Mouse (Mus musculus) stomach, embryonic 14.5 days (tissue): ENCODE results near the gene Scoc. TPM values are rescaled to one million over a fixed set of nuclear protein-coding genes. Genes with fewer than 3 reads are reported as not detected.

Experiments
- ATAC-seq: fragments of 200-750 bp; cut with Nextera tagmentation; 2 replicates; pipeline ENCODE4 v1.8.0; 2017; ENCODE audit warnings: low read depth, moderate TSS enrichment; ENCODE audit not compliant: insufficient number of reproducible peaks, insufficient read depth, low FRiP score
- H3K27ac ChIP-seq: fragments of 300-500 bp; sonication (generic); 2 replicates; pipeline ENCODE4 v1.5.1; 2014; ENCODE audit warnings: mild to moderate bottlenecking, low read length, moderate library complexity, mixed read lengths
- H3K27me3 ChIP-seq: fragments of 300-500 bp; sonication (generic); 2 replicates; pipeline ENCODE4 v1.6.1; 2014; ENCODE audit warnings: low read length, control low read depth, mixed read lengths; ENCODE audit not compliant: control insufficient read depth, insufficient read depth
- H3K36me3 ChIP-seq: fragments of 300-500 bp; sonication (generic); 2 replicates; pipeline ENCODE4 v1.6.1; 2014; ENCODE audit warnings: mild to moderate bottlenecking, control low read depth, low read length, moderate library complexity, mixed read lengths; ENCODE audit not compliant: control insufficient read depth, insufficient read depth
- H3K4me1 ChIP-seq: fragments of 300-500 bp; sonication (generic); 2 replicates; pipeline ENCODE4 v1.6.1; 2014; ENCODE audit warnings: low read length, control low read depth, mixed read lengths; ENCODE audit not compliant: control insufficient read depth, insufficient read depth
- H3K4me2 ChIP-seq: fragments of 300-500 bp; sonication (generic); replicated peaks from 2 replicates; pipeline ENCODE4 v1.6.1; 2014; ENCODE audit warnings: low read depth, low read length, control low read depth
- H3K4me3 ChIP-seq: fragments of 300-500 bp; sonication (generic); 2 replicates; pipeline ENCODE4 v1.5.1; 2014; ENCODE audit warnings: low read depth, low read length, control low read depth
- H3K9ac ChIP-seq: fragments of 300-500 bp; sonication (generic); replicated peaks from 2 replicates; pipeline ENCODE4 v1.6.1; 2014; ENCODE audit warnings: low read depth, mild to moderate bottlenecking, control low read depth, low read length, moderate library complexity, mixed read lengths
- H3K9me3 ChIP-seq: fragments of 300-500 bp; sonication (generic); 2 replicates; pipeline ENCODE4 v1.6.1; 2016; ENCODE audit warnings: low read depth, low read length, control low read depth; ENCODE audit not compliant: control insufficient read depth
- WGBS: fragments of 180-500 bp; shearing (Covaris S2); extraction: QIAGEN DNeasy Blood & Tissue Kit; methylation state at CpG from one replicate; pipeline ENCODE4 v1.1.7; 2014; 5-methylcytosine and 5-hydroxymethylcytosine counted together
- polyA plus RNA-seq: library from polyadenylated mRNA; unstranded; fragments of >200 nt; fragmentation: Nextera tagmentation; extraction: Ambion mirVana; gene quantifications from 2 replicates; pipeline ENCODE4 v1.2.1, GENCODE M21; 2014

The Scoc gene
- polyA plus RNA-seq, 1 experiment from 2014 or later = 123 TPM

GRCm38 (mm10) chr8:83418805-83419516 lies 39.2 kb downstream of the Scoc start:
- ATAC-seq = no peak
- Histone ChIP-seq H3K27me3 (no peaks in the 10 kb centered on the region), H3K4me2 (no peak overlapping the region), H3K9ac (no peak overlapping the region), H3K36me3 (no peaks in the 10 kb centered on the region), H3K4me1 (no peaks in the 10 kb centered on the region), H3K9me3 (no peaks in the 10 kb centered on the region), H3K4me3 (no peak overlapping the region), H3K27ac (no peak overlapping the region)
- WGBS = 81% methylated on average over 11 of the region's 11 CpGs

- no peak overlapping the region for H3K4me3 ChIP-seq
- H3K36me3 ChIP-seq = no peaks in the 10 kb centered on the region
- 77% methylated on average over 6 of the region's 6 CpGs for WGBS
- H3K4me1 ChIP-seq = no peaks in the 10 kb centered on the region
- no peak overlapping the region for H3K27ac ChIP-seq
- no peaks in the 10 kb centered on the region for H3K9me3 ChIP-seq
- ATAC-seq = no peak
- H3K4me2 ChIP-seq = no peak overlapping the region
- no peak overlapping the region for H3K9ac ChIP-seq
- H3K27me3 ChIP-seq = no peaks in the 10 kb centered on the region
Measured at GRCm38 (mm10) chr8:83417970-83418369, 40.2 kb downstream of the Scoc start.

DNA sequence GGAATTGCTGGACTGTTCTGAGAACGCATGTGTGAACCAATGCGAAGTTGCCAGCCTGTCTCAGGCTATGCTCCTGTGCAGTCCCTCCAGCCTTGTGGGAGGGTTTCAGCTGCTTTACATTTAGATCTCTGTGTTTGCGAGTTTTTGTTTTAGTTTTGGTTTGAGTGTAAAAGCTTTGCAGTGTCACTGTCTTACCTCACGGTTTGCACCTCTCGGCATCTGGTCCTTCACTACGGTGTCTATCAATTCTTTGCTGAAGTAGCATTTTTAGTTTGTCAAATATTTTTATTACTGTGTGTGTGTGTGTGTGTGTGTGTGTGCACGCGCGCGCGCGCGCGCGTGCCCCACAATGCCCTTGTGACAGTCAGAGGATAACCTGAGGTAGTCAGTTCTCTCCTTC lies 41.3 kb downstream of the Scoc start:
- Histone ChIP-seq H3K27ac (no peak overlapping the region), H3K4me2 (no peak overlapping the region), H3K4me3 (no peak overlapping the region), H3K36me3 (no peaks in the 10 kb centered on the region), H3K9ac (no peak overlapping the region), H3K27me3 (no peaks in the 10 kb centered on the region), H3K4me1 (no peaks in the 10 kb centered on the region), H3K9me3 (no peaks in the 10 kb centered on the region)
- WGBS = 94% methylated on average over 15 of the region's 15 CpGs
- ATAC-seq = no peak

DNA sequence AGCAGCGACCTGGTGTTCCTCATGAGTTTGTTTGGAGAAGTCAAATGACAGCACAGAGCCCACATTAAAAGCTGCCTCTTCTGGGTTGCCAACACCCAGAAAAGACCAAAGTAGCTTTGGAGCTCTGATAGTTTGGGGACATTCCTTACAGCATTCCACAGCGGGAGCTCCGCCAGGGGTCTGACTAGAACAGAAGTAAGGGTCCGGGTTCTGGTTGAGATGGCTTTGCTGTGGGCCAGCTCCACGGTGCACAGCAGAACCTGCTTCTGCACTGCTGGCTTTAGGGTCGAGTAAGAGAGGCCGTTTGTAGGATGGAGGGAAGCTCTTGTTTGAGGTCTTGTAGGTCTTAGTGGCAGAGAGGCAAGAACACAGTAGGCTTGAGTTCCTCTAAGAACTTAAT lies 49.7 kb downstream of the Scoc start:
- ATAC-seq = no peak
- no peaks in the 10 kb centered on the region for H3K36me3 ChIP-seq
- no peaks in the 10 kb centered on the region for H3K27me3 ChIP-seq
- WGBS = 83% methylated on average over 7 of the region's 7 CpGs
- H3K4me2 ChIP-seq = no peak overlapping the region
- H3K9ac ChIP-seq = no peak overlapping the region
- no peak overlapping the region for H3K27ac ChIP-seq
- H3K9me3 ChIP-seq = no peaks in the 10 kb centered on the region
- no peak overlapping the region for H3K4me3 ChIP-seq
- no peaks in the 10 kb centered on the region for H3K4me1 ChIP-seq

DNA sequence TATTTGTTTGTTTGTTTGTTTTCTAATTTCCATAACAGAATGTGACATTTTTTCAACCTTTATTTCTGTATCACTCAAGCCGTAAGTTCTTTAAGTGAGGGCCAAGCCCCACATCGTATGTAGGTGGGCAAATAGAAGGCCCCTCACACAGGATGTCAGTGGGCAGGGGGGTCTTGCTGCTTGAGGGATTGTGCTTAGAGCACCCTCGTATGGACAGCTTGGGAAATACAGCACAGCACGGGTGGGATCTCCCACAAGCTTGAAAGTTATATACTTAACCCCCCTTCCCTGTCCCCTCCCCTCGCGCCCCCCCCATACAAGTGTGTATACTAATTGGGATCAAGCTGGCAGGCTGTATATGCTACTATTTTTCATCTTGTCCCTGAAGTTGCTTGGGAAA lies 51.4 kb downstream of the Scoc start:
- 42% methylated on average over 6 of the region's 6 CpGs for WGBS
- no peak for ATAC-seq

DNA sequence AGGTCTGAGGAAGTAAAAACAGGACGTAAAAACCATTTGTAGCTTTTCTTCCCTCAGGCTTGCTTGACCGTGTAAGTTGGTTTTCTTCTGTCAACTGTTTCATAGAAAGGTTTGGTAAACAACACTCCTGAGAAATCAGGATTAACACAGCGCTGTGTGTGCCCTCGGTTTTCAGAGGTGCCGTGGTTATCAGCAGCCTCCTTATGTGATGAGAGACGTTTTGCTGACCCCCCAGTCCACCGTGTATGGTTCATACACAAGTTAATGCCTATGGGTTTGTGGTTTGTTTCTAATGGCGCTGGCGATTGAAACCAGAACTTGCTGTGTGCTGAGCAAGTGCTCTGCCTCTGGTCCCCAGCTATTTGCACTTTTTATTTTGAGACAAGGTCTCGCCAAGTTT lies 52.6 kb downstream of the Scoc start:
- no peak for ATAC-seq
- WGBS = 76% methylated on average over 10 of the region's 10 CpGs
- H3K9ac ChIP-seq = no peak overlapping the region

More for the DNA sequence above, 51.4 kb downstream of the Scoc start:
- H3K4me3 ChIP-seq = no peak overlapping the region
- H3K27ac ChIP-seq = no peak overlapping the region
- no peak overlapping the region for H3K4me2 ChIP-seq
- H3K9me3 ChIP-seq = no peaks in the 10 kb centered on the region
- H3K4me1 ChIP-seq = no peaks in the 10 kb centered on the region
- no peaks in the 10 kb centered on the region for H3K27me3 ChIP-seq
- no peak overlapping the region for H3K9ac ChIP-seq
- no peaks in the 10 kb centered on the region for H3K36me3 ChIP-seq

DNA sequence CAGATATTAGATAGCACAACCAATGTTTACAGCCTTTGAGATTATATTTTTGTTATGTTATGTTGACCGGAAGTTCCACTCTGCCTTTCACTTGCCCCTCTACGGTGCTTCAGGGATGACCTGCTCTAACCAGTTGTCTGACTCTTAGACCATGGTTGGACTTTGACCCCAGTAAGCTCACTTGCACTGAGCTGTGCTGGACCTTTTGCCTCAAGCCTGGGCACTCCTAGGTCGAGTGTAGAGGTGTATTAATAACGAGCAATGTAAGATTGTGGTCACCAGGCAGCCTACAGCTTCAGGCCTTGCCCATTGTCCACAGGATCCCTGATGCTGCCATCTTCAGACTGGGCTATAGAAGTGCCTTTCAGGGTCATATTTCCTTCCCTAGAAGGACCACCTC lies 60.5 kb downstream of the Scoc start:
- no peak overlapping the region for H3K27ac ChIP-seq
- WGBS = 67% methylated on average over 4 of the region's 4 CpGs
- no peak for ATAC-seq

More for the DNA sequence above, 52.6 kb downstream of the Scoc start:
- Histone ChIP-seq H3K4me3 (no peak overlapping the region), H3K27ac (no peak overlapping the region), H3K36me3 (no peaks in the 10 kb centered on the region), H3K4me1 (no peaks in the 10 kb centered on the region), H3K9me3 (no peaks in the 10 kb centered on the region), H3K4me2 (no peak overlapping the region), H3K27me3 (no peaks in the 10 kb centered on the region)

DNA sequence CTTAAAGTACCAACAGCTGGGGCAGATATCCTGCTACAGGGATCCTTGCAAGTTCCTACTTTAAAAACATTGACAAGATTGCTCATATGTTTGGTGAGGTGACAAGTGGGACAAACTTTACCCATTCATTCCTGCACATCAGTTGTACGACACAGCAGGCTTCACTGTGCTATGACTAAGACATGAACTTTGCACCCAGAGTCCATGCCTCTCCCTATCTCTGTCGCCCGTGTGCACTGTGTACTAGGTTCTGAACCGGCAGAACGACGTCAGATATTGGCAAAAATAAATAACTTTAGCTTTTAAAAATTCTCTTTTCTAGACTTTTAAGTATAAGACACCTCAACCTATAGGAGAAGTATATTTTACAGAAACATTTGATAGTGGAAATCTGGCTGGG lies 61.5 kb downstream of the Scoc start:
- 74% methylated on average over 6 of the region's 6 CpGs for WGBS
- no peaks in the 10 kb centered on the region for H3K4me1 ChIP-seq
- no peak overlapping the region for H3K27ac ChIP-seq
- ATAC-seq = no peak
- no peaks in the 10 kb centered on the region for H3K27me3 ChIP-seq
- no peak overlapping the region for H3K4me2 ChIP-seq
- H3K36me3 ChIP-seq = no peaks in the 10 kb centered on the region
- H3K9ac ChIP-seq = no peak overlapping the region
- no peaks in the 10 kb centered on the region for H3K9me3 ChIP-seq
- H3K4me3 ChIP-seq = no peak overlapping the region

More for the DNA sequence above, 60.5 kb downstream of the Scoc start:
- Histone ChIP-seq H3K4me3 (no peak overlapping the region), H3K9me3 (no peaks in the 10 kb centered on the region), H3K36me3 (no peaks in the 10 kb centered on the region), H3K4me1 (no peaks in the 10 kb centered on the region), H3K27me3 (no peaks in the 10 kb centered on the region), H3K4me2 (no peak overlapping the region), H3K9ac (no peak overlapping the region)

DNA sequence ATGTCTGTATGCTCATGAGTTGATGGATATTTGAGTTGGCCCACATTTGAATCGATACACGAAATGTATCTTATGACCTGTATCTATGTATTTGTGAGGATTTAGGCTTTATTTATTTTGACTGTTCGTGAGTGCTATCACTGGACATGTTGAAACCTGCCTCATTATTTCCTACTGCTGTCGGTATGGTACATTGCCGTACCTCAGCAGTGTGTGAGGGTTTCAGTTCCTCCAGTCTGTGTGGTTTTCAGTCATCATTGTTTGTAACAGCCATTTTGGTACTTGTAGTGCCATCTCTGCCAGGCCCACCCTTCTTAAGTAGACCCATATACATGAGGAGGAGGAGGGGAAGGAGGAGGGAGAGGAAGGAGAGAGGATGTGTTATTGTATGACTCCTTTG lies 63.9 kb downstream of the Scoc start:
- no peak overlapping the region for H3K9ac ChIP-seq
- no peaks in the 10 kb centered on the region for H3K36me3 ChIP-seq
- no peak overlapping the region for H3K4me2 ChIP-seq
- no peak overlapping the region for H3K27ac ChIP-seq
- 86% methylated on average over 5 of the region's 5 CpGs for WGBS
- H3K4me3 ChIP-seq = no peak overlapping the region
- peaks cover 10% of the 10 kb centered on the region for H3K27me3 ChIP-seq
- H3K4me1 ChIP-seq = no peaks in the 10 kb centered on the region; the same call in 1 of the 2 replicates
- no peaks in the 10 kb centered on the region for H3K9me3 ChIP-seq
- no peak for ATAC-seq
